10 mouse cellular contexts compared by ENCODE assay signal in genomic region chr11:84939508-84940053, GRCm38 (mm10). TPM values are rescaled to one million over a fixed set of nuclear protein-coding genes. Genes with fewer than 3 reads are reported as not detected.
A peak's percentile ranks its signal among the peaks of the same experiment; 100 is the strongest.
DNase-seq lines count a peak whose midpoint lies in the region; ATAC-seq and TF ChIP-seq lines count a peak whose summit lies in the region.
"Had no signal": no experiment of that assay in that cellular context is flagged by ENCODE, and none has a peak within 500 bp of the region (broad histone marks: within the 10 kb centered on the region; RNA-seq: fewer than 3 reads in every experiment).

No protein-coding gene starts in this region.

- peak; percentile 26 to 33 for DNase-seq in heart, adult 2 months
- DNase-seq in adipocyte (ENCODE audit: low spot score): peak; percentile 70
- DNase-seq in hindbrain, postnatal 0 days (ENCODE audit: low spot score): peak; percentile 77
- peak; percentile 54 to 56 for DNase-seq in left cerebral cortex, postnatal 36 days (ENCODE audit: low spot score in 2 of 2)
- DNase-seq in gastrocnemius, postnatal 36 days: no peak
- DNase-seq in kidney, adult 9 months: no peak
- DNase-seq: embryo, embryonic 11 days had no signal

- no peak for ATAC-seq in heart, embryonic 11.5 days (replicated peaks; ENCODE audit: insufficient number of reproducible peaks, low FRiP score, low TSS enrichment)
- peak; percentile 84 for ATAC-seq in hindbrain, postnatal 0 days
- no peak for ATAC-seq in monocyte, adult 5-6 weeks (replicated peaks; ENCODE audit: insufficient number of reproducible peaks, low FRiP score, low TSS enrichment, poor library complexity, severe bottlenecking)
- ATAC-seq: CD4-positive, CD25-positive, alpha-beta regulatory T cell, adult 4 months had no signal

- H3K79me2 ChIP-seq in heart, adult 2 months (replicated peaks; ENCODE audit: control insufficient read depth, insufficient read depth, low read length): no peaks in the 10 kb centered on the region

- H3K27me3 ChIP-seq in heart, adult 2 months (ENCODE audit: control insufficient read depth, insufficient read depth, low read length): no peaks in the 10 kb centered on the region
- peaks cover 6% of the 10 kb centered on the region for H3K27me3 ChIP-seq in heart, embryonic 11.5 days (ENCODE audit: control insufficient read depth, insufficient read depth, low read length)
- no peaks in the 10 kb centered on the region for H3K27me3 ChIP-seq in hindbrain, postnatal 0 days (ENCODE audit: insufficient read depth, low read length)

- TF ChIP-seq CTCF in heart, adult 2 months (IDR thresholded peaks at IDR 0.05): no peak
- TF ChIP-seq CTCF in hindbrain, postnatal 0 days (IDR thresholded peaks at IDR 0.05; ENCODE audit: low read depth): no peak

- H3K4me1 ChIP-seq in heart, adult 2 months (ENCODE audit: control insufficient read depth, insufficient read depth, low read length): no peaks in the 10 kb centered on the region
- H3K4me1 ChIP-seq in heart, embryonic 11.5 days (ENCODE audit: control insufficient read depth, insufficient read depth, low read length): no peaks in the 10 kb centered on the region
- peaks cover 12% of the 10 kb centered on the region; the same call in 1 of the 2 replicates for H3K4me1 ChIP-seq in hindbrain, postnatal 0 days (ENCODE audit: insufficient read depth, low read length)

- 42% methylated on average over 8 of the region's 8 CpGs for WGBS in heart, adult 2 months
- WGBS in heart, embryonic 11.5 days (ENCODE audit: insufficient replicate concordance): 64% methylated on average over 8 of the region's 8 CpGs
- WGBS in hindbrain, postnatal 0 days: 19% methylated on average over 8 of the region's 8 CpGs

- no peak overlapping the region for H3K4me2 ChIP-seq in heart, embryonic 11.5 days
- H3K4me2 ChIP-seq in hindbrain, postnatal 0 days (ENCODE audit: low read depth, low read length): no peak overlapping the region

- no peak overlapping the region for H3K9ac ChIP-seq in heart, adult 2 months (ENCODE audit: low read depth, low read length)
- no peak overlapping the region for H3K9ac ChIP-seq in heart, embryonic 11.5 days (ENCODE audit: low read depth, low read length)
- no peak overlapping the region for H3K9ac ChIP-seq in hindbrain, postnatal 0 days (replicated peaks; ENCODE audit: low read length)

- H3K9me3 ChIP-seq in heart, embryonic 11.5 days (replicated peaks; ENCODE audit: control insufficient read depth, low read length): no peaks in the 10 kb centered on the region
- H3K9me3 ChIP-seq in hindbrain, postnatal 0 days (ENCODE audit: low read length): no peaks in the 10 kb centered on the region

- TF ChIP-seq POLR2A in heart, adult 2 months (IDR thresholded peaks at IDR 0.05; ENCODE audit: insufficient read depth, low read depth, low read length): no peak

- intact Hi-C loops in heart, adult 2 months (cut with DNase I): no loop called here
- intact Hi-C loops in left cerebral cortex, postnatal 36 days (cut with DNase I): no loop called here
- intact Hi-C loops in gastrocnemius, postnatal 36 days (cut with DNase I): no loop called here

- TF ChIP-seq EP300 in heart, adult 2 months (IDR thresholded peaks at IDR 0.05; ENCODE audit: insufficient read depth, low read depth, low read length): no peak

- H3K4me3 ChIP-seq in heart, adult 2 months: no peak overlapping the region
- no peak overlapping the region for H3K4me3 ChIP-seq in heart, embryonic 11.5 days (ENCODE audit: low read depth, low read length)
- no peak overlapping the region for H3K4me3 ChIP-seq in hindbrain, postnatal 0 days (ENCODE audit: low read length)

- H3K27ac ChIP-seq in heart, adult 2 months: no peak overlapping the region
- H3K27ac ChIP-seq in heart, embryonic 11.5 days (ENCODE audit: low read depth, low read length): no peak overlapping the region
- peak overlapping the region; percentile 58 for H3K27ac ChIP-seq in hindbrain, postnatal 0 days

- H3K36me3 ChIP-seq in heart, adult 2 months (ENCODE audit: control insufficient read depth, insufficient read depth, low read length): no peaks in the 10 kb centered on the region
- H3K36me3 ChIP-seq in heart, embryonic 11.5 days (ENCODE audit: control insufficient read depth, insufficient read depth, low read length): no peaks in the 10 kb centered on the region
- no peaks in the 10 kb centered on the region for H3K36me3 ChIP-seq in hindbrain, postnatal 0 days (ENCODE audit: insufficient read depth, low read length)

RNA-seq across cellular contexts. Expression of gene Car4, which starts 18.0 kb away (rescaled TPM):
- total RNA-seq in heart, adult 2 months (2021): 10 to 100 TPM; 29.3 to 40.9 TPM
- 23.0 and 40.2 TPM in 2 replicates for polyA plus RNA-seq in heart, adult 2 months (2012; rRNA removed)
- polyA plus RNA-seq in heart, embryonic 11.5 days (2014; fragmentation: Nextera tagmentation; extraction: Ambion mirVana): 11.4 TPM in 2 replicates
- 0.93 and 2.0 TPM in 2 replicates for total RNA-seq in hindbrain, postnatal 0 days (2014; rRNA removed)
- 12.3 and 15.0 TPM in 2 replicates for polyA plus RNA-seq in hindbrain, postnatal 0 days (2015; fragmentation: Nextera tagmentation; extraction: Ambion mirVana)
- total RNA-seq in left cerebral cortex, postnatal 36 days (2021): 10 to 100 TPM; 75.0 to 82.3 TPM
- total RNA-seq in gastrocnemius, postnatal 36 days (2021): 10 to 100 TPM; 12.9 to 14.6 TPM
- total RNA-seq in monocyte, adult 5-6 weeks (2017): not detected in 3 replicates
- polyA plus RNA-seq: CD4-positive, CD25-positive, alpha-beta regulatory T cell, adult 4 months had no signal

RNA-seq across cellular contexts. Expression of gene Znhit3, which starts 23.4 kb away (rescaled TPM):
- total RNA-seq in heart, adult 2 months (2021): 10 to 100 TPM in 1 of 2 experiments, 1 to 10 TPM in 1; 8.7 to 11.6 TPM
- polyA plus RNA-seq in heart, adult 2 months (2012; rRNA removed): 8.8 and 13.0 TPM in 2 replicates
- polyA plus RNA-seq in heart, embryonic 11.5 days (2014; fragmentation: Nextera tagmentation; extraction: Ambion mirVana): 44.7 and 46.2 TPM in 2 replicates
- 36.7 and 44.4 TPM in 2 replicates for total RNA-seq in hindbrain, postnatal 0 days (2014; rRNA removed)
- polyA plus RNA-seq in hindbrain, postnatal 0 days (2015; fragmentation: Nextera tagmentation; extraction: Ambion mirVana): 85.9 and 89.3 TPM in 2 replicates
- 10 to 100 TPM; 31.3 to 38.4 TPM for total RNA-seq in left cerebral cortex, postnatal 36 days (2021)
- 10 to 100 TPM; 11.7 to 12.8 TPM for total RNA-seq in gastrocnemius, postnatal 36 days (2021)
- 8.6 to 18.2 TPM (median 17.8 TPM) in 3 replicates for total RNA-seq in monocyte, adult 5-6 weeks (2017)

RNA-seq across cellular contexts. Expression of gene Pigw, which starts 59.5 kb away (rescaled TPM):
- 1 to 10 TPM; 5.6 to 6.3 TPM for total RNA-seq in heart, adult 2 months (2021)
- polyA plus RNA-seq in heart, adult 2 months (2012; rRNA removed): 2.3 and 5.3 TPM in 2 replicates
- 2.0 and 4.0 TPM in 2 replicates for polyA plus RNA-seq in heart, embryonic 11.5 days (2014; fragmentation: Nextera tagmentation; extraction: Ambion mirVana)
- total RNA-seq in hindbrain, postnatal 0 days (2014; rRNA removed): 1.9 and 3.6 TPM in 2 replicates
- polyA plus RNA-seq in hindbrain, postnatal 0 days (2015; fragmentation: Nextera tagmentation; extraction: Ambion mirVana): 1.5 and 1.6 TPM in 2 replicates
- 1 to 10 TPM; 7.1 to 7.9 TPM for total RNA-seq in left cerebral cortex, postnatal 36 days (2021)
- total RNA-seq in gastrocnemius, postnatal 36 days (2021): 1 to 10 TPM; 4.0 to 5.5 TPM
- total RNA-seq in monocyte, adult 5-6 weeks (2017): 3.2 to 5.0 TPM (median 4.7 TPM) in 3 replicates

RNA-seq across cellular contexts. Expression of gene Myo19, which starts 59.6 kb away (rescaled TPM):
- total RNA-seq in heart, adult 2 months (2021): 1 to 10 TPM; 5.7 to 5.9 TPM
- 7.5 and 10.4 TPM in 2 replicates for polyA plus RNA-seq in heart, adult 2 months (2012; rRNA removed)
- polyA plus RNA-seq in heart, embryonic 11.5 days (2014; fragmentation: Nextera tagmentation; extraction: Ambion mirVana): 7.2 and 7.7 TPM in 2 replicates
- 8.6 and 13.0 TPM in 2 replicates for total RNA-seq in hindbrain, postnatal 0 days (2014; rRNA removed)
- 4.7 and 4.9 TPM in 2 replicates for polyA plus RNA-seq in hindbrain, postnatal 0 days (2015; fragmentation: Nextera tagmentation; extraction: Ambion mirVana)
- 10 to 100 TPM in 1 of 2 experiments, 1 to 10 TPM in 1; 9.3 to 15.4 TPM for total RNA-seq in left cerebral cortex, postnatal 36 days (2021)
- 1 to 10 TPM; 1.9 to 3.6 TPM for total RNA-seq in gastrocnemius, postnatal 36 days (2021)
- 0.75 to 4.2 TPM (median 1.2 TPM) in 3 replicates for total RNA-seq in monocyte, adult 5-6 weeks (2017)

Comparison
In these comparisons a context has a peak if more than half of its experiments do, and no peak if none do; other contexts are left out.
1. DNase-seq: peak in heart, adult 2 months (2 of 2), adipocyte (single experiment), hindbrain, postnatal 0 days (single experiment) and left cerebral cortex, postnatal 36 days (2 of 2); none in gastrocnemius, postnatal 36 days (0 of 2) and kidney, adult 9 months (single experiment).